Mouse (Mus musculus) stomach, embryonic 15.5 days (tissue): ENCODE results near the gene Gnptab. TPM values are rescaled to one million over a fixed set of nuclear protein-coding genes. Genes with fewer than 3 reads are reported as not detected.

Experiments used
- ATAC-seq: fragments of 200-750 bp; cut with Nextera tagmentation; 2 replicates; pipeline ENCODE4 v1.8.0; 2017; ENCODE audit warnings: low read depth, moderate number of reproducible peaks, moderate TSS enrichment; ENCODE audit not compliant: insufficient read depth, low FRiP score
- H3K27ac ChIP-seq: fragments of 300-500 bp; sonication (generic); 2 replicates; pipeline ENCODE4 v1.5.1; 2015; ENCODE audit warnings: mild to moderate bottlenecking, inconsistent platforms
- H3K27me3 ChIP-seq: fragments of 300-500 bp; sonication (generic); replicated peaks from 2 replicates; pipeline ENCODE4 v1.6.1; 2015; ENCODE audit warnings: inconsistent platforms
- H3K36me3 ChIP-seq: fragments of 300-500 bp; sonication (generic); 2 replicates; pipeline ENCODE4 v1.6.1; 2015; ENCODE audit warnings: inconsistent platforms
- H3K4me1 ChIP-seq: fragments of 300-500 bp; sonication (generic); 2 replicates; pipeline ENCODE4 v1.6.1; 2015; ENCODE audit warnings: inconsistent platforms
- H3K4me2 ChIP-seq: fragments of 300-500 bp; sonication (generic); 2 replicates; pipeline ENCODE4 v1.6.1; 2015; ENCODE audit warnings: mild to moderate bottlenecking, inconsistent platforms
- H3K4me3 ChIP-seq: fragments of 300-500 bp; sonication (generic); replicated peaks from 2 replicates; pipeline ENCODE4 v1.5.1; 2015; ENCODE audit warnings: inconsistent platforms
- H3K9ac ChIP-seq: fragments of 300-500 bp; sonication (generic); 2 replicates; pipeline ENCODE4 v1.6.1; 2015; ENCODE audit warnings: inconsistent platforms
- H3K9me3 ChIP-seq: fragments of 300-500 bp; sonication (generic); 2 replicates; pipeline ENCODE4 v1.6.1; 2016; ENCODE audit warnings: inconsistent platforms
- WGBS: fragments of 180-500 bp; shearing (Covaris S2); methylation state at CpG from one replicate; pipeline ENCODE4 v1.1.7; 2015; 5-methylcytosine and 5-hydroxymethylcytosine counted together
- polyA plus RNA-seq: library from polyadenylated mRNA; unstranded; fragments of >200 nt; fragmentation: Nextera tagmentation; extraction: Ambion mirVana; gene quantifications from 2 replicates; pipeline ENCODE4 v1.2.1, GENCODE M21; 2015

The Gnptab gene
- polyA plus RNA-seq, 1 experiment from 2014 or later = 9.9 TPM

GRCm38 (mm10) chr10:88492658-88493057, 113.7 kb downstream of the Gnptab start:
- no peaks in the 10 kb centered on the region for H3K36me3 ChIP-seq
- no peak for ATAC-seq
- H3K9me3 ChIP-seq = no peaks in the 10 kb centered on the region
- no peak overlapping the region for H3K27ac ChIP-seq
- no peak overlapping the region for H3K4me3 ChIP-seq
- no peaks in the 10 kb centered on the region for H3K4me1 ChIP-seq
- H3K4me2 ChIP-seq = no peak overlapping the region
- H3K27me3 ChIP-seq = no peaks in the 10 kb centered on the region
- no peak overlapping the region for H3K9ac ChIP-seq
- WGBS = 82% methylated on average over 8 of the region's 8 CpGs

GRCm38 (mm10) chr10:88494959-88495587, 116.1 kb downstream of the Gnptab start:
- H3K9me3 ChIP-seq = no peaks in the 10 kb centered on the region
- no peak overlapping the region for H3K4me3 ChIP-seq
- no peak overlapping the region for H3K9ac ChIP-seq
- no peak overlapping the region for H3K27ac ChIP-seq
- no peak for ATAC-seq
- no peaks in the 10 kb centered on the region for H3K36me3 ChIP-seq
- H3K4me2 ChIP-seq = no peak overlapping the region
- WGBS = 79% methylated on average over 4 of the region's 4 CpGs
- no peaks in the 10 kb centered on the region for H3K4me1 ChIP-seq
- no peaks in the 10 kb centered on the region for H3K27me3 ChIP-seq

Other genes with a start within 250 kb of the Gnptab start
- gene Parpbp, start 232.2 kb upstream of the Gnptab start, polyA plus RNA-seq = 8.9 and 11.5 TPM in 2 replicates
- 72.0 and 75.3 TPM in 2 replicates for gene Nup37, start 232.1 kb upstream of the Gnptab start, polyA plus RNA-seq
- gene Washc3, start 178.0 kb upstream of the Gnptab start, polyA plus RNA-seq = 62.8 and 64.1 TPM in 2 replicates
- 6.4 and 7.9 TPM in 2 replicates for gene Dram1, start 52 bp upstream of the Gnptab start, polyA plus RNA-seq
- 0.26 and 0.28 TPM in 2 replicates for gene Sycp3, start 80.4 kb downstream of the Gnptab start, polyA plus RNA-seq
- 64.8 and 74.3 TPM in 2 replicates for gene Chpt1, start 124.9 kb downstream of the Gnptab start, polyA plus RNA-seq
- gene Mybpc1, start 226.0 kb downstream of the Gnptab start, polyA plus RNA-seq = 1.9 and 3.9 TPM in 2 replicates